Mouse (Mus musculus): ENCODE measurements around the gene Kirrel. TPM values are rescaled to one million over a fixed set of nuclear protein-coding genes. Genes with fewer than 3 reads are reported as not detected.

Gene Kirrel
- polyA plus RNA-seq, 1 experiment from 2014 or later: 3.5 TPM

- no peak overlapping the region for H3K4me2 ChIP-seq (replicated peaks; ENCODE audit: low read depth, low read length)
- no peak for TF ChIP-seq CTCF (IDR thresholded peaks at IDR 0.05)
- TF ChIP-seq EP300 (IDR thresholded peaks at IDR 0.05): no peak
- no peaks in the 10 kb centered on the region for H3K9me3 ChIP-seq (ENCODE audit: low read length)
- WGBS: 64% methylated on average over 3 of the region's 3 CpGs
- DNase-seq (ENCODE audit: low spot score): no peak
- no peaks in the 10 kb centered on the region for H3K4me1 ChIP-seq (ENCODE audit: insufficient read depth, low read depth, low read length)
- no peaks in the 10 kb centered on the region for H3K27me3 ChIP-seq (replicated peaks; ENCODE audit: insufficient read depth, low read length)
- H3K36me3 ChIP-seq (ENCODE audit: insufficient read depth, low read length): no peaks in the 10 kb centered on the region
- H3K9ac ChIP-seq (replicated peaks; ENCODE audit: low read depth): no peak overlapping the region
- no peak overlapping the region for H3K27ac ChIP-seq (ENCODE audit: low read length)
- H3K4me3 ChIP-seq (ENCODE audit: low read depth, low read length): no peak overlapping the region
- ATAC-seq: no peak
These were observed 102.4 kb downstream of the Kirrel start for GRCm38 (mm10) chr3:87072191-87072590.

DNA sequence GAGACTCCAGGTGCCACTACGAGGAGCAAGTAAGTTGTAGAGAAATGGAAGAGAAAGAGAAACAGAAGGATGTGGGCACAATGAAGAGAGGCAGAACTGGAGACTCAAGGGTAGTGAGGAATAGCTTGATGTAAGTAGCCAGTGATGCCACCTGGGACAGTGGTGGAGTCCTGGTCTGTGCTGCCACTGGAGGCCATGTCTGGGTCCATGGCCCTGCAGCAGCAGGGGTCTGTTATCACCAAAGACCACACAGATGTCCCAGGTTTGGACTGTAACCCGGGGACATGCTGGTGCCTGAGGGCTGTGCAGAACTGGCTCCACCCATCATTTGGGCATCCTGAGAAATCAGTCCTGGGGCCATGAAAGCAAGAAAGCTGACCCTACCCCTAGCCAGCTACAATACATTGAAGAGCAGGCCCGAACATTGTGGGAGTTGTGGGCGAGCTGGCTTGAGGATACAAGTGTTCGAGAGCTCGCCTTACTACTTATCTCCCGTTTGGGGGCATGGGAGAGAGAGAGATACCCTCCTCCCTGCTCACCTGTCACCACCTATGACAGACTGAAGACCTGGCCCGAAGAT is 107.1 kb downstream of the Kirrel start:
- Histone ChIP-seq H3K4me1 (ENCODE audit: insufficient read depth, low read depth, low read length) (no peaks in the 10 kb centered on the region), H3K9ac (replicated peaks; ENCODE audit: low read depth) (no peak overlapping the region), H3K9me3 (ENCODE audit: low read length) (no peaks in the 10 kb centered on the region), H3K36me3 (ENCODE audit: insufficient read depth, low read length) (no peaks in the 10 kb centered on the region), H3K27ac (ENCODE audit: low read length) (no peak overlapping the region), H3K4me2 (replicated peaks; ENCODE audit: low read depth, low read length) (no peak overlapping the region), H3K27me3 (replicated peaks; ENCODE audit: insufficient read depth, low read length) (no peaks in the 10 kb centered on the region), H3K4me3 (ENCODE audit: low read depth, low read length) (no peak overlapping the region)
- ATAC-seq (no peak), DNase-seq (ENCODE audit: low spot score) (no peak)
- TF ChIP-seq EP300 (IDR thresholded peaks at IDR 0.05) (no peak), CTCF (IDR thresholded peaks at IDR 0.05) (no peak)
- 75% methylated on average over 8 of the region's 8 CpGs for WGBS

DNA sequence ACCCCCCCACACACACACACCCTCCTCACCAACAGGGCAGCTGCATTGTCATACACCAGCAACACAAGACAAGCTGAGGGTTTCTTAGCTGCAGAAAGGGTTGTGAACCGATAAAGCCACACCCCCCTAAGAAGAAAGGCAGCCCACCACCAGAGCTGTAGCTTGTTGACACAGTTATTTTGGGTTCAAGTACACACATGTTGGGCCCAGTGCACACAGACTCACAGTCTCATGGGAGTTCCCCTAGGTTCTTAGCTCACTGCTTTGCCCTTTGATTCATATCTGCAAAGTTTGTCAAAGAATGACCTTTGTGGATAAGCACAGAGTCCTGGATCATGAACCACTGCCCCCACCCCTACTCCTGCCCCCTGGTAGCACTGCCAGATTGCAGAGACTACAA is 120.6 kb downstream of the Kirrel start:
- WGBS: 50% methylated on average over 1 of the region's 1 CpGs
- H3K4me1 ChIP-seq (ENCODE audit: insufficient read depth, low read depth, low read length): no peaks in the 10 kb centered on the region

GRCm38 (mm10) chr3:87047801-87048200 is 126.7 kb downstream of the Kirrel start:
- no peak for TF ChIP-seq CTCF (IDR thresholded peaks at IDR 0.05)
- no peaks in the 10 kb centered on the region for H3K36me3 ChIP-seq (ENCODE audit: insufficient read depth, low read length)
- H3K27me3 ChIP-seq (replicated peaks; ENCODE audit: insufficient read depth, low read length): no peaks in the 10 kb centered on the region
- ATAC-seq (no peak), DNase-seq (ENCODE audit: low spot score) (no peak)
- H3K9ac ChIP-seq (replicated peaks; ENCODE audit: low read depth): no peak overlapping the region
- WGBS: 81% methylated on average over 5 of the region's 5 CpGs
- no peaks in the 10 kb centered on the region for H3K4me1 ChIP-seq (ENCODE audit: insufficient read depth, low read depth, low read length)
- no peak overlapping the region for H3K4me2 ChIP-seq (replicated peaks; ENCODE audit: low read depth, low read length)
- H3K9me3 ChIP-seq (ENCODE audit: low read length): no peaks in the 10 kb centered on the region
- H3K27ac ChIP-seq (ENCODE audit: low read length): no peak overlapping the region
- no peak overlapping the region for H3K4me3 ChIP-seq (ENCODE audit: low read depth, low read length)

More for the DNA sequence above, 120.6 kb downstream of the Kirrel start:
- ATAC-seq (no peak), DNase-seq (ENCODE audit: low spot score) (no peak)
- Histone ChIP-seq H3K4me2 (replicated peaks; ENCODE audit: low read depth, low read length) (no peak overlapping the region), H3K4me3 (ENCODE audit: low read depth, low read length) (no peak overlapping the region), H3K9ac (replicated peaks; ENCODE audit: low read depth) (no peak overlapping the region), H3K27ac (ENCODE audit: low read length) (no peak overlapping the region), H3K36me3 (ENCODE audit: insufficient read depth, low read length) (no peaks in the 10 kb centered on the region), H3K9me3 (ENCODE audit: low read length) (no peaks in the 10 kb centered on the region), H3K27me3 (replicated peaks; ENCODE audit: insufficient read depth, low read length) (no peaks in the 10 kb centered on the region)
- TF ChIP-seq CTCF (IDR thresholded peaks at IDR 0.05): no peak
- TF ChIP-seq EP300 (IDR thresholded peaks at IDR 0.05): no peak

DNA sequence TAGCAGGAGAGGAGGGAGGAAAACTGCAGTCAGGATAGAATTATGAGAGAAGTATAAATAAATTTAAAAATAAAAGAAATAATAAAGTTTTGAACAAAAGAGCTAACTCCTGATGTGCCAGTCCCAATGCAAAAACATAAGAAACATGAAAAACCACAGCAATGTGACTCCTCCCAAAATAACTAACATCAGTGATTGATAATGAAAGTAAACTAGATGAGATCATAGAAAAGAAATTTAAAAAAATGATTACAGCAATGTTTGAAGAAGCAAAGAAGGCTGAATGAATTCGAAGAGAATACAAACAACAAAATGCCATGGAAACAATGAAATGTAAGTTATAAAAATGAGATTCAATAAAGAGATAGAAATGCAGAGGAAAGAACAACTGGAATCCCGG is 132.8 kb downstream of the Kirrel start:
- 67% methylated on average over 2 of the region's 2 CpGs for WGBS
- Histone ChIP-seq H3K27ac (ENCODE audit: low read length) (no peak overlapping the region), H3K4me3 (ENCODE audit: low read depth, low read length) (no peak overlapping the region), H3K4me2 (replicated peaks; ENCODE audit: low read depth, low read length) (no peak overlapping the region), H3K4me1 (ENCODE audit: insufficient read depth, low read depth, low read length) (no peaks in the 10 kb centered on the region), H3K9ac (replicated peaks; ENCODE audit: low read depth) (no peak overlapping the region), H3K27me3 (replicated peaks; ENCODE audit: insufficient read depth, low read length) (no peaks in the 10 kb centered on the region), H3K36me3 (ENCODE audit: insufficient read depth, low read length) (no peaks in the 10 kb centered on the region), H3K9me3 (ENCODE audit: low read length) (no peaks in the 10 kb centered on the region)
- TF ChIP-seq EP300 (IDR thresholded peaks at IDR 0.05) (no peak), CTCF (IDR thresholded peaks at IDR 0.05) (no peak)
- ATAC-seq (no peak), DNase-seq (ENCODE audit: low spot score) (no peak)

DNA sequence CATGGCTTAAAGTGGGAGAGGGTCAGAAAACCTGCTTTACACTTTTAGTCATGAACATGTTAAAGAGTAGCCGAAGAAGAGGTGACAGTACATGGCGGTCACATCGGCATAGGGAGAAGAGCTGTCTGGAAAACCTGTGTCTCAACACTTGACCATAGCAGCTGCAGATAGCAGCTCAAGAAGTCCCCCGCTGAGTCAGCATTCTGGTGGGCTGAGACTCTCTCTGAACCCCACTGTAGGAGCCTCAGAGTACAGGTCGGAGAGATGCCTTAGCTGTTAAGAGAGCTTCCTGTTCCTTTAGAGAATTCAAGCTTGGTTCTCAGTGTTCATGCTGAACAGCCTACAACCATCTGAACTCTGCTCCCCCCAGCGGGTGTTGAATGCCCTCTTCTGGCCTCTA is 136.0 kb downstream of the Kirrel start:
- no peak for DNase-seq (ENCODE audit: low spot score)
- no peak for TF ChIP-seq CTCF (IDR thresholded peaks at IDR 0.05)
- no peak for TF ChIP-seq EP300 (IDR thresholded peaks at IDR 0.05)
- Histone ChIP-seq H3K9me3 (ENCODE audit: low read length) (no peaks in the 10 kb centered on the region), H3K4me2 (replicated peaks; ENCODE audit: low read depth, low read length) (no peak overlapping the region), H3K36me3 (ENCODE audit: insufficient read depth, low read length) (no peaks in the 10 kb centered on the region), H3K4me1 (ENCODE audit: insufficient read depth, low read depth, low read length) (no peaks in the 10 kb centered on the region), H3K9ac (replicated peaks; ENCODE audit: low read depth) (no peak overlapping the region), H3K27ac (ENCODE audit: low read length) (no peak overlapping the region), H3K4me3 (ENCODE audit: low read depth, low read length) (no peak overlapping the region), H3K27me3 (replicated peaks; ENCODE audit: insufficient read depth, low read length) (no peaks in the 10 kb centered on the region)
- no peak for ATAC-seq
- 74% methylated on average over 6 of the region's 6 CpGs for WGBS

- Histone ChIP-seq H3K36me3 (ENCODE audit: insufficient read depth, low read length) (no peaks in the 10 kb centered on the region), H3K9ac (replicated peaks; ENCODE audit: low read depth) (no peak overlapping the region), H3K4me2 (replicated peaks; ENCODE audit: low read depth, low read length) (no peak overlapping the region), H3K4me1 (ENCODE audit: insufficient read depth, low read depth, low read length) (no peaks in the 10 kb centered on the region), H3K27me3 (replicated peaks; ENCODE audit: insufficient read depth, low read length) (no peaks in the 10 kb centered on the region), H3K4me3 (ENCODE audit: low read depth, low read length) (no peak overlapping the region), H3K9me3 (ENCODE audit: low read length) (no peaks in the 10 kb centered on the region), H3K27ac (ENCODE audit: low read length) (no peak overlapping the region)
- ATAC-seq (no peak), DNase-seq (ENCODE audit: low spot score) (no peak)
- no peak for TF ChIP-seq CTCF (IDR thresholded peaks at IDR 0.05)
- TF ChIP-seq EP300 (IDR thresholded peaks at IDR 0.05): no peak
- WGBS: 80% methylated on average over 3 of the region's 4 CpGs
These were observed 140.5 kb downstream of the Kirrel start for GRCm38 (mm10) chr3:87034061-87034460.

Measured in lung, postnatal 0 days (tissue).